Mouse (Mus musculus) kidney, embryonic 14.5 days (tissue): Measurements from ENCODE around the gene Ift172. TPM values are rescaled to one million over a fixed set of nuclear protein-coding genes. Genes with fewer than 3 reads are reported as not detected.

Source experiments
- ATAC-seq: fragments of 200-750 bp; cut with Nextera tagmentation; 2 replicates; pipeline ENCODE4 v1.8.0; 2017; ENCODE audit warnings: moderate number of reproducible peaks, mild to moderate bottlenecking, moderate TSS enrichment, moderate library complexity; ENCODE audit not compliant: low FRiP score, low TSS enrichment
- H3K27ac ChIP-seq: fragments of 300-500 bp; sonication (generic); 2 replicates; pipeline ENCODE4 v1.5.1; 2014; ENCODE audit warnings: low read depth, mild to moderate bottlenecking, low read length, moderate library complexity, mixed read lengths
- H3K27me3 ChIP-seq: fragments of 300-500 bp; sonication (generic); 2 replicates; pipeline ENCODE4 v1.6.1; 2014; ENCODE audit warnings: mild to moderate bottlenecking, low read length; ENCODE audit not compliant: control insufficient read depth, insufficient read depth
- H3K36me3 ChIP-seq: fragments of 300-500 bp; sonication (generic); 2 replicates; pipeline ENCODE4 v1.6.1; 2014; ENCODE audit warnings: low read length, mixed read lengths; ENCODE audit not compliant: control insufficient read depth, insufficient read depth
- H3K4me1 ChIP-seq: fragments of 300-500 bp; sonication (generic); 2 replicates; pipeline ENCODE4 v1.6.1; 2014; ENCODE audit warnings: low read length, mixed read lengths; ENCODE audit not compliant: control insufficient read depth, insufficient read depth
- H3K4me2 ChIP-seq: fragments of 300-500 bp; sonication (generic); replicated peaks from 2 replicates; pipeline ENCODE4 v1.6.1; 2014; ENCODE audit warnings: low read depth, mild to moderate bottlenecking, low read length
- H3K4me3 ChIP-seq: fragments of 300-500 bp; sonication (generic); 2 replicates; pipeline ENCODE4 v1.5.1; 2014; ENCODE audit warnings: mild to moderate bottlenecking, low read length
- H3K9ac ChIP-seq: fragments of 300-500 bp; sonication (generic); 2 replicates; pipeline ENCODE4 v1.6.1; 2014; ENCODE audit warnings: low read depth, mild to moderate bottlenecking, low read length, moderate library complexity
- H3K9me3 ChIP-seq: fragments of 300-500 bp; sonication (generic); 2 replicates; pipeline ENCODE4 v1.6.1; 2016; ENCODE audit warnings: low read length; ENCODE audit not compliant: control insufficient read depth
- WGBS: fragments of 180-500 bp; shearing (Covaris S2); extraction: QIAGEN DNeasy Blood & Tissue Kit; methylation state at CpG from one replicate; pipeline ENCODE4 v1.1.7; 2014; 5-methylcytosine and 5-hydroxymethylcytosine counted together
- polyA plus RNA-seq: library from polyadenylated mRNA; unstranded; fragments of >200 nt; fragmentation: Nextera tagmentation; extraction: Ambion mirVana; gene quantifications from 2 replicates; pipeline ENCODE4 v1.2.1, GENCODE M21; 2014

The Ift172 gene
- polyA plus RNA-seq, 1 experiment from 2014 or later, result 31.9 TPM

DNA sequence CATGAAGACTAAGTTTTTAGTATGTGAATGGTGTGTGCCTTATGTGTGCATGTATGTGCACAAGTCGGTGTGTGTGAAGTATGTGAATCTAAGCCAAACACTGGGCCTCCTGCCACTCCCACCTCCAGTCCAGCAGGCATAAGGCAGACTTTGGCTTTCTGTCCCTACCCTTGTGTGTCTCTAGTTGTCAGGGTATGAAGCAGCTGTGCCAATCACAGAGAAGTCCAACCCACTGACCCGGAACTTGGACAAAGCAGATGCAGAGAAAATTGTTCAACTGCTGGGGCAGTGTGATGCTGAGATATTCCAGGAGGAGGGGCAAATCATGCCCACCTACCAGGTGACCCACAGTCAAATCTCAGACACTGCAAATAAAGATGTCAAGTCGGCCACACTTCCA is 7.1 kb upstream of the Ift172 start:
- Histone ChIP-seq H3K4me3 (no peak overlapping the region), H3K27me3 (no peaks in the 10 kb centered on the region), H3K4me2 (no peak overlapping the region), H3K9me3 (no peaks in the 10 kb centered on the region), H3K4me1 (peaks cover 9% of the 10 kb centered on the region; the same call in 1 of the 2 replicates), H3K9ac (no peak overlapping the region), H3K27ac (no peak overlapping the region), H3K36me3 (peaks cover 3% of the 10 kb centered on the region; the same call in 1 of the 2 replicates)
- ATAC-seq, result no peak
- WGBS, result 86% methylated on average over 3 of the region's 3 CpGs

DNA sequence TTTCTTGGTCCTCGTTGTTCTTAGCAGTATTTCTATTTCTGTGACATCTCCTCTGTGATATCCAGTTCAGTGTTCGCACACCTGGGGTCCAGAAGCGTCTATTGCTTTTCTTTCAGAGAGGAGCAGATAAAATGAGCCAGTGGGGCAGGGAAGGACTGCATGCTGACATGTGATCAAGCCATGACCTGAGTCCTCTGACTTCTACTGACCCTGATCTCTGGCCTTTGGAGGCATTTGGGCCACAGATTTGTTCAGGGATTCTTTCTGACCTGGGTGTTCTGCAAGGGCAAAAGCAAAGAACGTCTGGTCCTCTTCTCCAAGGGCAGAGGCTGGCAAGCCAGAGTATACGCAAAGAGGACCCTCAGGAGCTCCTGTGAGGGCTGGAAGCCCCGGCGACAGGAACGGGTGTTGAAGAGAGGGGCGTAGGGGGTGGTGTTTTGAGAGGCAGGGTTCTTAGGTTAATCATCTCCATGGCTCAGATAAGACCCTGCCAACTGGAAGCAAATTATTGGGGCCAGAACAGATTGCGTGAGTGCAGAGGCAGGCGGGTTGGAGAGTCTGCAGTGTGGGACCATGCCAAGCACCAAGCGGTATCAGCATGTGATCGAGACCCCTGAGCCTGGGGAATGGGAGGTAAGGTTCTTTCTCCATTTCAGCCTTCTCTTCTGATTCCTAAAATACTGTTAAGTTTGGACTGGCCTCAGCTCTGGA is 6.3 kb upstream of the Ift172 start, which contains the start of gene Gckr:
Gene Gckr (plus strand): TSS at position 397 of the 711 bp plus-strand sequence.
- H3K27ac ChIP-seq, result no peak within 1 kb of the TSS
- no peak within 1 kb of the TSS for H3K9ac ChIP-seq
- no peak for ATAC-seq
- H3K4me2 ChIP-seq, result peak within 1 kb of the TSS; percentile 88; the same call in 1 of the 2 replicates
- H3K36me3 ChIP-seq, result peaks cover 3% of the 10 kb centered on the region; the same call in 1 of the 2 replicates
- peaks cover 9% of the 10 kb centered on the region; the same call in 1 of the 2 replicates for H3K4me1 ChIP-seq
- H3K27me3 ChIP-seq, result no peaks in the 10 kb centered on the region
- no peak within 1 kb of the TSS for H3K4me3 ChIP-seq
- 75% methylated on average over 13 of the region's 13 CpGs for WGBS
- H3K9me3 ChIP-seq, result no peaks in the 10 kb centered on the region

DNA sequence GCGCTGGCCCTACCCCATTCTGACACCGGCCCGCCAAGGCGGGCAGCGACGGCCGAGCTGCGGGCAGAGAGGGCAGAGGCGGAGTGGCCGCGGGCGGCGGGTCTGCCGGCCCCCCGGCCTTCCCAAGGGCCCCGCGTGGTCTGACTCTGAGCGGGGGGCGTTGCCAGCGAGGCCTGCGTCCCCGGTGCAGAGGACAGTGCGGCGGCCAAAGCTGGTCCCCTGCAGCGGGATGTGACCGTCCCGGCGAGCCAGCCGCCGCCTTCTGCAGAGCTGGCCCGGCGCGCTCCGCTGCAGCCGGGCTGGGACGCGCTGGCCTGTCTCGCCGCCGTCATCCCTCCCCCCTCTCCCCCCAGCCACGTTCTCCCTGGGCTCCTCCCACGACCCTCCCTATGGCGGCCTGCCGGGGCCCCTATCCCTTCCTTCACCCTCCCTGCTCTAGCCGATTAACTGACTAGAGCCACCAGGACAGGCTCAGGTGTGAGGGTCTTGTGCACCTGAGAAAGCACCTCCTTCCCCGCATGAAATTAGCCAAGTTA is 4.8 kb upstream of the Ift172 start, which contains the start of gene Fndc4:
Gene Fndc4 (minus strand): TSS at position 475 of the 536 bp plus-strand sequence.
- no peak within 1 kb of the TSS; the same call in 1 of the 2 replicates for H3K27ac ChIP-seq
- WGBS, result under 1% methylated on average over 24 of the region's 46 CpGs
- H3K27me3 ChIP-seq, result no peaks in the 10 kb centered on the region
- H3K4me2 ChIP-seq, result peak within 1 kb of the TSS; percentile 88
- peak within 1 kb of the TSS; percentile 88 for H3K9ac ChIP-seq
- H3K9me3 ChIP-seq, result no peaks in the 10 kb centered on the region
- H3K4me3 ChIP-seq, result peak within 1 kb of the TSS; percentile 83
- peaks cover 3% of the 10 kb centered on the region; the same call in 1 of the 2 replicates for H3K36me3 ChIP-seq
- H3K4me1 ChIP-seq, result peaks cover 9% of the 10 kb centered on the region; the same call in 1 of the 2 replicates
- peak; percentile 58 for ATAC-seq

DNA sequence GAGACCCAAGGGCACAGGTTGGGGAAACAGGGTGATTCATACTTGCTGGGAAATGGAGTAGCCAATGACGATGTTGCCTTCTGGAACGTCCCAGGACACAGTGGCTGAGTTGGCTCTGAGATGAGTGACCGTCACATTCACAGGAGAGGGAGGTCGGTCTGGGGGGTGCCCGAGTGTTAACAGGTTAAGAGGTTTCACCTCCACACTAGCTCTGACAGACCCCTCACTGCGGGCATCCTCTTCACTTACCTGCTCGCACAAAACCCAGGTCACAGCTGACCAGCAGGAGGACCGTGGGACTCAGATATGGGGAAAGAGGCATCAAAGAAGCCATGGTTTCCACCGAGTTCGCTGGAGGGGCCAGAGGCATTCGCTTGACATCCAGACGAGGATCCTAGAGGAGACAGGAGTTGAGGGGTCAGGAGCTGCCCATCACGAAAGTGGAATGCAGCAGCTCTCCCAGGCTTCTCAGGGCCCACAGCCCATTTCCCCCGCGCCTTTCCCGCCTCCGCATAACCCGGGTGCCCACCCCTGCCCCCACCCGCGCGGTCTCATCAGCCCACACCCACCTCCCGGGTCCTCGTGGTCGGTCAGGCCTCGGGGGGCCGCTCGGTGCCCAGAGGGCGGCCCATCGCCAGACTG is 4.2 kb upstream of the Ift172 start:
- H3K9me3 ChIP-seq, result no peaks in the 10 kb centered on the region
- H3K9ac ChIP-seq, result peak overlapping the region; percentile 88
- H3K27me3 ChIP-seq, result no peaks in the 10 kb centered on the region
- WGBS, result 4% methylated on average over 28 of the region's 29 CpGs
- no peak overlapping the region; the same call in 1 of the 2 replicates for H3K27ac ChIP-seq
- peak overlapping the region; percentile 83 for H3K4me3 ChIP-seq
- peak overlapping the region; percentile 88 for H3K4me2 ChIP-seq
- peaks cover 3% of the 10 kb centered on the region; the same call in 1 of the 2 replicates for H3K36me3 ChIP-seq
- peak; percentile 45 for ATAC-seq
- H3K4me1 ChIP-seq, result peaks cover 9% of the 10 kb centered on the region; the same call in 1 of the 2 replicates

DNA sequence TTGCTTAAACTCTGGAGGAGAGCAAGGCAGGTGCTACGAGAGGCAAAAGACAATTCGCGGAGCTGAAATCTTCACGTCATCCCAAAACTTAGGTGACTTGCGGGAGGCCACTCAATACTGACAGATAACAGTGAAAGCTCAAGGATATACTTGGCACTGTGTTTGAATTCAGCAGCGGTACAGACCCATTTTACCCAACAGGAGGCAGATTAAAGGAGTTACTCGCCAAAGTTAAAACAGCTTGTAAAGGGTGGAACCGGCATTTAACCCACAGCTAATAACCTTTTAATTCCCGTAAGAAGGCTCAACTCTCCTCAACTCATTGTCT is 409 bp upstream of the Ift172 start:
- WGBS, result 2% methylated on average over 9 of the region's 9 CpGs
- Histone ChIP-seq H3K4me1 (peaks cover 13% of the 10 kb centered on the region; the same call in 1 of the 2 replicates), H3K27ac (peak overlapping the region; percentile 60; the same call in 1 of the 2 replicates), H3K4me2 (peak overlapping the region; percentile 81), H3K4me3 (peak overlapping the region; percentile 59), H3K27me3 (no peaks in the 10 kb centered on the region), H3K36me3 (peaks cover 11% of the 10 kb centered on the region), H3K9me3 (no peaks in the 10 kb centered on the region), H3K9ac (peak overlapping the region; percentile 62; the same call in 1 of the 2 replicates)
- ATAC-seq, result no peak; the same call in 1 of the 2 replicates

- no peaks in the 10 kb centered on the region for H3K27me3 ChIP-seq
- 88% methylated on average over 3 of the region's 3 CpGs for WGBS
- peak overlapping the region; percentile 62; the same call in 1 of the 2 replicates for H3K9ac ChIP-seq
- H3K4me2 ChIP-seq, result peak overlapping the region; percentile 81; the same call in 1 of the 2 replicates
- no peaks in the 10 kb centered on the region for H3K9me3 ChIP-seq
- H3K27ac ChIP-seq, result no peak overlapping the region
- peaks cover 8% of the 10 kb centered on the region; the same call in 1 of the 2 replicates for H3K4me1 ChIP-seq
- H3K36me3 ChIP-seq, result peaks cover 26% of the 10 kb centered on the region
- ATAC-seq, result no peak
- peak overlapping the region; percentile 59 for H3K4me3 ChIP-seq
Measured at GRCm38 (mm10) chr5:31289626-31290230, 1.2 kb downstream of the Ift172 start.

DNA sequence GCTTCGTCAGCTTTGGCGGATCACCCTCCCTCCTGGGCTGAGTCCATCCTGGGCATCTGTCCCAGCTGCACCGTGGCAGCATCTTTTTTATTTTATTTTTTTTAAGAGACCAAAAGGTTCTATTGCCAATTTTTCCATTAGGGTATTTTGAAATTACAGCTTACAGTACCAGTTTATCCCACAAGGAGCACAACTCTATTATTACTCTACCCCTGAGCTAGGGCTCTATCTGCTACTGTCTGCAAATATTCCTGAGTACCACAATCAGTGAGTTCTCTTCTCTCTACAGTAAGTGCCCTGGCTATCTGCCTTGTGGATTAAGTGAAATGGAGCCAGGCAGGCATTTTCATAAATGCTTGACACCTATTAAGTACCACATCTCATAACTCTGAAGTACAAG is 2.3 kb downstream of the Ift172 start:
- no peak for ATAC-seq
- WGBS, result 81% methylated on average over 3 of the region's 3 CpGs
- H3K4me2 ChIP-seq, result no peak overlapping the region
- no peaks in the 10 kb centered on the region for H3K27me3 ChIP-seq
- H3K4me1 ChIP-seq, result peaks cover 4% of the 10 kb centered on the region; the same call in 1 of the 2 replicates
- H3K9me3 ChIP-seq, result no peaks in the 10 kb centered on the region
- H3K36me3 ChIP-seq, result peaks cover 31% of the 10 kb centered on the region
- H3K9ac ChIP-seq, result no peak overlapping the region
- no peak overlapping the region for H3K27ac ChIP-seq
- no peak overlapping the region for H3K4me3 ChIP-seq

GRCm38 (mm10) chr5:31288225-31288624 is 2.7 kb downstream of the Ift172 start:
- H3K9ac ChIP-seq, result no peak overlapping the region
- H3K4me2 ChIP-seq, result no peak overlapping the region
- ATAC-seq, result no peak
- peaks cover 36% of the 10 kb centered on the region for H3K36me3 ChIP-seq
- H3K4me1 ChIP-seq, result peaks cover 4% of the 10 kb centered on the region; the same call in 1 of the 2 replicates
- no peak overlapping the region for H3K4me3 ChIP-seq
- H3K9me3 ChIP-seq, result no peaks in the 10 kb centered on the region
- H3K27ac ChIP-seq, result no peak overlapping the region
- WGBS, result 84% methylated on average over 4 of the region's 4 CpGs
- no peaks in the 10 kb centered on the region for H3K27me3 ChIP-seq
